ENCODE assay signal across 9 mouse cellular contexts in genomic region chr16:87712986-87713693, GRCm38 (mm10). TPM values are rescaled to one million over a fixed set of nuclear protein-coding genes. Genes with fewer than 3 reads are reported as not detected.
DNase-seq lines count a peak whose midpoint lies in the region; ATAC-seq and TF ChIP-seq lines count a peak whose summit lies in the region.
"Had no signal": no experiment of that assay in that cellular context is flagged by ENCODE, and none has a peak within 500 bp of the region (broad histone marks: within the 10 kb centered on the region; RNA-seq: fewer than 3 reads in every experiment).

No protein-coding gene starts in this region.

- H3K36me3 ChIP-seq in MEL (ENCODE audit: control insufficient read depth in 1 of 2, insufficient read depth in 2 of 2, low read length in 2 of 2) = peaks cover 2 to 34% of the 10 kb centered on the region in 2 experiments; a peak in 3 of 4 replicates
- peaks cover 6% of the 10 kb centered on the region; the same call in 1 of the 2 replicates for H3K36me3 ChIP-seq in heart, embryonic 13.5 days
- peaks cover 10% of the 10 kb centered on the region for H3K36me3 ChIP-seq in liver, embryonic 14.5 days (replicated peaks; ENCODE audit: control insufficient read depth, insufficient read depth, low read depth)
- H3K36me3 ChIP-seq in stomach, embryonic 14.5 days (ENCODE audit: control insufficient read depth, insufficient read depth, low read length) = no peaks in the 10 kb centered on the region
- peaks cover 8% of the 10 kb centered on the region for H3K36me3 ChIP-seq in forebrain, embryonic 13.5 days (ENCODE audit: poor library complexity, severe bottlenecking)

- DNase-seq in 3T3-L1 (ENCODE audit: low read depth, low spot score) (peak; percentile 48), MEL (ENCODE audit: low read depth, low spot score) (peak; percentile 90)
- peak; percentile 82 to 90 (median 82) for DNase-seq in liver, embryonic 14.5 days (ENCODE audit: low read depth in 3 of 3, low spot score in 3 of 3)
- DNase-seq in ovary, postnatal 14 days (ENCODE audit: low spot score) = no peak
- no peak for DNase-seq in left cerebral cortex, postnatal 14 days (ENCODE audit: low spot score in 2 of 2)

- WGBS in heart, embryonic 13.5 days = 57% methylated on average over 18 of the region's 18 CpGs
- 31% methylated on average over 18 of the region's 18 CpGs for WGBS in liver, embryonic 14.5 days (ENCODE audit: insufficient replicate concordance)
- WGBS in stomach, embryonic 14.5 days = 69% methylated on average over 18 of the region's 18 CpGs
- 87% methylated on average over 18 of the region's 18 CpGs for WGBS in forebrain, embryonic 13.5 days

- H3K4me1 ChIP-seq in MEL (ENCODE audit: control insufficient read depth in 1 of 2, insufficient read depth in 2 of 2, low read length in 2 of 2) = peaks cover 18 to 38% of the 10 kb centered on the region in 2 experiments
- peaks cover 84% of the 10 kb centered on the region for H3K4me1 ChIP-seq in heart, embryonic 13.5 days
- H3K4me1 ChIP-seq in liver, embryonic 14.5 days (replicated peaks; ENCODE audit: control insufficient read depth in 2 of 2, insufficient read depth in 2 of 2, low read length in 1 of 2) = peaks cover 53 to 57% of the 10 kb centered on the region in 2 experiments
- H3K4me1 ChIP-seq in stomach, embryonic 14.5 days (ENCODE audit: control insufficient read depth, insufficient read depth, low read length) = peaks cover 4% of the 10 kb centered on the region; the same call in 1 of the 2 replicates
- peaks cover 9% of the 10 kb centered on the region; the same call in 1 of the 2 replicates for H3K4me1 ChIP-seq in forebrain, embryonic 13.5 days

- H3K79me2 ChIP-seq in MEL (ENCODE audit: control insufficient read depth, insufficient read depth, low read length, poor library complexity) = peaks cover 56% of the 10 kb centered on the region

- intact Hi-C loops in left cerebral cortex, postnatal 14 days (cut with DNase I) = no loop called here

- no peaks in the 10 kb centered on the region for H3K27me3 ChIP-seq in MEL (ENCODE audit: control insufficient read depth in 1 of 2, insufficient read depth in 2 of 2, low read length in 2 of 2)
- no peaks in the 10 kb centered on the region for H3K27me3 ChIP-seq in heart, embryonic 13.5 days (replicated peaks)
- no peaks in the 10 kb centered on the region for H3K27me3 ChIP-seq in liver, embryonic 14.5 days (ENCODE audit: control insufficient read depth, insufficient read depth, low read length)
- no peaks in the 10 kb centered on the region for H3K27me3 ChIP-seq in stomach, embryonic 14.5 days (ENCODE audit: control insufficient read depth, insufficient read depth, low read length)
- no peaks in the 10 kb centered on the region for H3K27me3 ChIP-seq in forebrain, embryonic 13.5 days
- H3K27me3 ChIP-seq: embryonic facial prominence, embryonic 13.5 days had no signal

- peak; percentile 78 for ATAC-seq in heart, embryonic 13.5 days (ENCODE audit: extremely low read depth, insufficient number of reproducible peaks, low FRiP score, low TSS enrichment)
- ATAC-seq in liver, embryonic 14.5 days (ENCODE audit: insufficient read depth) = peak; percentile 97
- peak; percentile 75; the same call in 1 of the 2 replicates for ATAC-seq in stomach, embryonic 14.5 days (ENCODE audit: insufficient number of reproducible peaks, insufficient read depth, low FRiP score, low read depth)
- ATAC-seq in forebrain, embryonic 13.5 days = no peak

- H3K27ac ChIP-seq in MEL (ENCODE audit: control insufficient read depth, low read depth, low read length) = peak overlapping the region; percentile 75
- H3K27ac ChIP-seq in heart, embryonic 13.5 days (replicated peaks) = peak overlapping the region; percentile 55
- peak overlapping the region; percentile 95 for H3K27ac ChIP-seq in liver, embryonic 14.5 days
- H3K27ac ChIP-seq in stomach, embryonic 14.5 days (ENCODE audit: low read length) = no peak overlapping the region
- no peak overlapping the region for H3K27ac ChIP-seq in forebrain, embryonic 13.5 days
- H3K27ac ChIP-seq: embryonic facial prominence, embryonic 13.5 days had no signal

- no peaks in the 10 kb centered on the region for H3K9me3 ChIP-seq in MEL (replicated peaks; ENCODE audit: insufficient read depth, low read length)
- no peaks in the 10 kb centered on the region for H3K9me3 ChIP-seq in heart, embryonic 13.5 days
- H3K9me3 ChIP-seq in liver, embryonic 14.5 days (ENCODE audit: control insufficient read depth, low read length) = no peaks in the 10 kb centered on the region
- no peaks in the 10 kb centered on the region for H3K9me3 ChIP-seq in stomach, embryonic 14.5 days (ENCODE audit: control insufficient read depth, low read depth, low read length)
- H3K9me3 ChIP-seq in forebrain, embryonic 13.5 days (replicated peaks) = no peaks in the 10 kb centered on the region
- H3K9me3 ChIP-seq: embryonic facial prominence, embryonic 13.5 days had no signal

- no peak for TF ChIP-seq RAD21 in MEL (IDR thresholded peaks at IDR 0.05; ENCODE audit: low read depth, low read length)

- no peak for TF ChIP-seq POLR2A in MEL (IDR thresholded peaks at IDR 0.05; ENCODE audit: control insufficient read depth in 1 of 2, insufficient read depth in 1 of 2, low read depth in 1 of 2, low read length in 2 of 2, poor library complexity in 1 of 2)

- H3K4me2 ChIP-seq in heart, embryonic 13.5 days = peak overlapping the region; percentile 48
- peak overlapping the region; percentile 61 for H3K4me2 ChIP-seq in liver, embryonic 14.5 days (ENCODE audit: low read depth)
- H3K4me2 ChIP-seq in stomach, embryonic 14.5 days (replicated peaks; ENCODE audit: low read depth, low read length) = no peak overlapping the region
- no peak overlapping the region for H3K4me2 ChIP-seq in forebrain, embryonic 13.5 days
- H3K4me2 ChIP-seq: embryonic facial prominence, embryonic 13.5 days had no signal

- peak overlapping the region; percentile 47 for H3K9ac ChIP-seq in MEL (ENCODE audit: control insufficient read depth, low read depth, low read length, poor library complexity, severe bottlenecking)
- peak overlapping the region; percentile 54; the same call in 1 of the 2 replicates for H3K9ac ChIP-seq in heart, embryonic 13.5 days
- peak overlapping the region; percentile 65 for H3K9ac ChIP-seq in liver, embryonic 14.5 days (replicated peaks)
- no peak overlapping the region for H3K9ac ChIP-seq in stomach, embryonic 14.5 days (replicated peaks; ENCODE audit: low read depth, low read length)
- H3K9ac ChIP-seq in forebrain, embryonic 13.5 days = no peak overlapping the region
- H3K9ac ChIP-seq: embryonic facial prominence, embryonic 13.5 days had no signal

- TF ChIP-seq CTCF in MEL (IDR thresholded peaks at IDR 0.05 in 2 of 3, conservative IDR thresholded peaks at IDR 0.05 in 1 of 3; ENCODE audit: control insufficient read depth in 1 of 3, insufficient read depth in 1 of 3, low read depth in 2 of 3, low read length in 3 of 3, poor library complexity in 1 of 3, severe bottlenecking in 1 of 3) = no peak
- no peak for TF ChIP-seq CTCF in liver, embryonic 14.5 days (IDR thresholded peaks at IDR 0.05; ENCODE audit: low read depth)

- H3K4me3 ChIP-seq in MEL (ENCODE audit: control insufficient read depth in 1 of 2, insufficient read depth in 1 of 2, low read depth in 2 of 2, low read length in 2 of 2) = peak overlapping the region; percentile 43; a peak in 3 of 4 replicates
- peak overlapping the region; percentile 24 for H3K4me3 ChIP-seq in heart, embryonic 13.5 days
- H3K4me3 ChIP-seq in liver, embryonic 14.5 days (ENCODE audit: insufficient read depth in 1 of 2, low read depth in 2 of 2, low read length in 2 of 2) = peak overlapping the region; percentile 46 to 51
- H3K4me3 ChIP-seq in stomach, embryonic 14.5 days (ENCODE audit: low read depth, low read length) = no peak overlapping the region
- no peak overlapping the region for H3K4me3 ChIP-seq in forebrain, embryonic 13.5 days
- H3K4me3 ChIP-seq: embryonic facial prominence, embryonic 13.5 days had no signal

- peak; percentile 39 to 53; a peak in 3 of 4 replicates for TF ChIP-seq EP300 in MEL (IDR thresholded peaks at IDR 0.05; ENCODE audit: low read depth in 1 of 2, low read length in 2 of 2)
- peak; percentile 54 for TF ChIP-seq EP300 in liver, embryonic 14.5 days (IDR thresholded peaks at IDR 0.05; ENCODE audit: low read depth)

TF ChIP-seq in MEL, 35 proteins besides CTCF, POLR2A, EP300 and RAD21 (continues in another document):
- TF ChIP-seq GATA1 (IDR thresholded peaks at IDR 0.05; ENCODE audit: low read depth, low read length) (no peak), MAZ (IDR thresholded peaks at IDR 0.05; ENCODE audit: low read depth, low read length) (no peak), ELF1 (IDR thresholded peaks at IDR 0.05; ENCODE audit: low read depth, low read length) (no peak), GABPA (IDR thresholded peaks at IDR 0.05; ENCODE audit: low read depth, low read length) (peak; percentile 86), SIN3A (IDR thresholded peaks at IDR 0.05; ENCODE audit: low read length) (peak; percentile 79), ETS1 (IDR thresholded peaks at IDR 0.05; ENCODE audit: low read depth, low read length) (peak; percentile 89), CHD2 (IDR thresholded peaks at IDR 0.05; ENCODE audit: low read length) (no peak), RCOR1 (IDR thresholded peaks at IDR 0.05; ENCODE audit: low read depth, low read length) (peak; percentile 4; the same call in 1 of the 2 replicates), TBP (IDR thresholded peaks at IDR 0.05; ENCODE audit: low read depth, low read length) (peak; percentile 62), JUND (IDR thresholded peaks at IDR 0.05; ENCODE audit: low read depth, low read length) (0 out of 2 replicates have a peak, but pooled peaks have one; percentile 16), MXI1 (IDR thresholded peaks at IDR 0.05; ENCODE audit: low read depth, low read length) (peak; percentile 85), MYC (IDR thresholded peaks at IDR 0.05; ENCODE audit: low read depth, low read length) (peak; percentile 68; the same call in 1 of the 2 replicates), ZKSCAN1 (IDR thresholded peaks at IDR 0.05; ENCODE audit: low read depth, low read length) (no peak), TCF12 (IDR thresholded peaks at IDR 0.05; ENCODE audit: low read depth, low read length) (0 out of 2 replicates have a peak, but pooled peaks have one; percentile 10)

RNA-seq across cellular contexts. Expression of gene Bach1, which starts 14.4 kb away (rescaled TPM):
- total RNA-seq in MEL (2012; rRNA removed) = 21.1 and 23.1 TPM in 2 replicates
- 10 to 100 TPM in 1 of 2 experiments, not detected in 1; 20.5 TPM for polyA plus RNA-seq in MEL (2012; ENCODE audit: insufficient read depth in 1 of 2, insufficient read length in 2 of 2, low read depth in 1 of 2, low replicate concordance in 2 of 2, missing spikeins in 1 of 2)
- polyA plus RNA-seq in heart, embryonic 13.5 days (2015; fragmentation: Nextera tagmentation; extraction: Ambion mirVana) = 9.2 and 9.5 TPM in 2 replicates
- 4.0 and 5.4 TPM in 2 replicates for polyA plus RNA-seq in liver, embryonic 14.5 days (2012; rRNA removed)
- polyA plus RNA-seq in liver, embryonic 14.5 days (2014; fragmentation: Nextera tagmentation; extraction: Ambion mirVana) = 4.2 and 5.8 TPM in 2 replicates
- 15.3 and 16.2 TPM in 2 replicates for polyA plus RNA-seq in stomach, embryonic 14.5 days (2014; fragmentation: Nextera tagmentation; extraction: Ambion mirVana)
- polyA plus RNA-seq in forebrain, embryonic 13.5 days (2015; fragmentation: Nextera tagmentation; extraction: Ambion mirVana) = 20.7 and 22.5 TPM in 2 replicates
- total RNA-seq in left cerebral cortex, postnatal 14 days (2021) = 10 to 100 TPM; 14.0 to 14.2 TPM

Comparison
In these comparisons a context has a peak if more than half of its experiments do, and no peak if none do; other contexts are left out.
1. DNase-seq: peak in 3T3-L1 (single experiment), MEL (single experiment) and liver, embryonic 14.5 days (3 of 3); none in ovary, postnatal 14 days (single experiment) and left cerebral cortex, postnatal 14 days (0 of 2).
2. H3K27ac ChIP-seq: peak in MEL (single experiment), heart, embryonic 13.5 days (single experiment) and liver, embryonic 14.5 days (single experiment); none in stomach, embryonic 14.5 days (single experiment) and forebrain, embryonic 13.5 days (single experiment).
3. H3K4me3 ChIP-seq: peak in MEL (2 of 2), heart, embryonic 13.5 days (single experiment) and liver, embryonic 14.5 days (2 of 2); none in stomach, embryonic 14.5 days (single experiment) and forebrain, embryonic 13.5 days (single experiment).
4. H3K9ac ChIP-seq: peak in MEL (single experiment), heart, embryonic 13.5 days (single experiment) and liver, embryonic 14.5 days (single experiment); none in stomach, embryonic 14.5 days (single experiment) and forebrain, embryonic 13.5 days (single experiment).
5. H3K4me2 ChIP-seq: peak in heart, embryonic 13.5 days (single experiment) and liver, embryonic 14.5 days (single experiment); none in stomach, embryonic 14.5 days (single experiment) and forebrain, embryonic 13.5 days (single experiment).